ENCODE assay signal across 11 mouse cellular contexts in the genomic region with DNA sequence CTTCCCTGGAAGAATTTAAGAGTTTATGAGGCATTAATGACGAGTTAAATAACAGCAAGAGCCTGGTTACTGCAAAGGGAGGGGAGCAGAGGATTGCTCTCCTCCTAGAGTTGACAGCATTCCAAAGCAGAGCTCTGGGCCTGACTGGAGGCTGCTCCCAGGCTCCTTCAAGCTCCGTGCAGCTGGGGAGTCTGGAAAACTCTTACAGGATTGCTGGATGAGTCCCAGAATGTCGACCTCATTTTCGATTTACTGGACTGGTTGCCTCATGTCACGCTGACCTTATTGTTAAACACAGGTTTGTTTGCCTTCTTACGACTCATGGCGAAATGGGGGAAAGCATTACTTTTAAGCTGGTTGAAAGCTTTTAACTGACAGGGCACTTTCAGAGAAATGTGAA. TPM values are rescaled to one million over a fixed set of nuclear protein-coding genes. Genes with fewer than 3 reads are reported as not detected.
DNase-seq lines count a peak whose midpoint lies in the region; ATAC-seq and TF ChIP-seq lines count a peak whose summit lies in the region.
"Had no signal": no experiment of that assay in that cellular context is flagged by ENCODE, and none has a peak within 500 bp of the region (broad histone marks: within the 10 kb centered on the region; RNA-seq: fewer than 3 reads in every experiment).

No protein-coding gene starts in this region.

- no peaks in the 10 kb centered on the region for H3K27me3 ChIP-seq in heart, embryonic 12.5 days (replicated peaks)
- H3K27me3 ChIP-seq in lung, embryonic 16.5 days (ENCODE audit: control insufficient read depth, insufficient read depth, low read depth, low read length), result no peaks in the 10 kb centered on the region
- H3K27me3 ChIP-seq: embryonic facial prominence, embryonic 15.5 days had no signal

- no peaks in the 10 kb centered on the region for H3K4me1 ChIP-seq in heart, embryonic 12.5 days (replicated peaks)
- H3K4me1 ChIP-seq in lung, embryonic 16.5 days (replicated peaks; ENCODE audit: control insufficient read depth, insufficient read depth, low read length), result no peaks in the 10 kb centered on the region
- H3K4me1 ChIP-seq: embryonic facial prominence, embryonic 15.5 days had no signal

- H3K27ac ChIP-seq in heart, embryonic 12.5 days (ENCODE audit: poor library complexity, severe bottlenecking), result no peak overlapping the region
- peak overlapping the region; percentile 44 for H3K27ac ChIP-seq in gastrocnemius, adult 2 months
- no peak overlapping the region for H3K27ac ChIP-seq in lung, embryonic 16.5 days (ENCODE audit: low read length)
- H3K27ac ChIP-seq in left cerebral cortex, adult 2 months, result no peak overlapping the region
- H3K27ac ChIP-seq: embryonic facial prominence, embryonic 15.5 days; hindbrain, embryonic 14.5 days had no signal

- H3K36me3 ChIP-seq in heart, embryonic 12.5 days, result no peaks in the 10 kb centered on the region
- no peaks in the 10 kb centered on the region for H3K36me3 ChIP-seq in lung, embryonic 16.5 days (ENCODE audit: control insufficient read depth, insufficient read depth, low read length)
- H3K36me3 ChIP-seq: embryonic facial prominence, embryonic 15.5 days had no signal

- H3K4me3 ChIP-seq in heart, embryonic 12.5 days, result no peak overlapping the region
- peak overlapping the region; percentile 44; the same call in 1 of the 2 replicates for H3K4me3 ChIP-seq in gastrocnemius, adult 2 months
- no peak overlapping the region for H3K4me3 ChIP-seq in lung, embryonic 16.5 days (ENCODE audit: low read length)
- H3K4me3 ChIP-seq in left cerebral cortex, adult 2 months, result no peak overlapping the region
- H3K4me3 ChIP-seq: embryonic facial prominence, embryonic 15.5 days had no signal

- intact Hi-C loops in gastrocnemius, adult 2 months (cut with DNase I), result no loop called here
- intact Hi-C loops in left cerebral cortex, adult 2 months (cut with DNase I), result loop anchor here (10.0 kb wide), 1 partner anchor 405 kb away; no protein-coding TSS in a partner anchor

- no peaks in the 10 kb centered on the region for H3K9me3 ChIP-seq in heart, embryonic 12.5 days (replicated peaks)
- no peaks in the 10 kb centered on the region for H3K9me3 ChIP-seq in lung, embryonic 16.5 days (ENCODE audit: control insufficient read depth, low read length)
- H3K9me3 ChIP-seq: embryonic facial prominence, embryonic 15.5 days had no signal

- H3K9ac ChIP-seq in heart, embryonic 12.5 days, result no peak overlapping the region
- no peak overlapping the region for H3K9ac ChIP-seq in lung, embryonic 16.5 days (ENCODE audit: low read length)
- H3K9ac ChIP-seq: embryonic facial prominence, embryonic 15.5 days; hindbrain, embryonic 14.5 days had no signal

- H3K4me2 ChIP-seq in heart, embryonic 12.5 days, result no peak overlapping the region
- no peak overlapping the region for H3K4me2 ChIP-seq in lung, embryonic 16.5 days (ENCODE audit: low read depth, low read length)
- H3K4me2 ChIP-seq: embryonic facial prominence, embryonic 15.5 days; hindbrain, embryonic 14.5 days had no signal

- no peak for ATAC-seq in heart, embryonic 12.5 days (ENCODE audit: insufficient number of reproducible peaks, low FRiP score)
- ATAC-seq in lung, embryonic 16.5 days (ENCODE audit: low read depth), result peak; percentile 66; the same call in 1 of the 2 replicates

- DNase-seq in heart, adult 11 months, result peak; percentile 95
- DNase-seq in NIH3T3 (ENCODE audit: low read depth), result peak; percentile 45
- peak; percentile 58 for DNase-seq in gastrocnemius, adult 2 months
- no peak for DNase-seq in thymus, postnatal 25 days
- no peak for DNase-seq in left cerebral cortex, adult 9 months (ENCODE audit: low spot score in 2 of 2)
- DNase-seq in left cerebral cortex, adult 2 months (ENCODE audit: extremely low spot score in 1 of 2, low spot score in 2 of 2), result no peak
- DNase-seq: layer of hippocampus, adult 9-11 months had no signal

- TF ChIP-seq CTCF in gastrocnemius, adult 2 months (IDR thresholded peaks at IDR 0.05), result no peak
- TF ChIP-seq CTCF in left cerebral cortex, adult 2 months (IDR thresholded peaks at IDR 0.05), result no peak

- 62% methylated on average over 7 of the region's 7 CpGs for WGBS in heart, embryonic 12.5 days
- WGBS in lung, embryonic 16.5 days, result 33% methylated on average over 7 of the region's 7 CpGs

RNA-seq across cellular contexts. Expression of gene Gm16485, which starts 1.4 kb away (rescaled TPM):
- not detected in 2 replicates for polyA plus RNA-seq in heart, embryonic 12.5 days (2016; fragmentation: Nextera tagmentation; extraction: Ambion mirVana)
- total RNA-seq in gastrocnemius, adult 2 months (2021), result not detected
- polyA plus RNA-seq in lung, embryonic 16.5 days (2015; fragmentation: Nextera tagmentation; extraction: Ambion mirVana), result 0.04 and 0.05 TPM in 2 replicates
- total RNA-seq in left cerebral cortex, adult 2 months (2021), result 10 to 100 TPM; 13.2 to 13.8 TPM

Comparison
In these comparisons a context has a peak if more than half of its experiments do, and no peak if none do; other contexts are left out.
1. DNase-seq: peak in heart, adult 11 months (single experiment), NIH3T3 (single experiment) and gastrocnemius, adult 2 months (single experiment); none in thymus, postnatal 25 days (single experiment), left cerebral cortex, adult 9 months (0 of 2) and left cerebral cortex, adult 2 months (0 of 2).
2. RNA of gene Gm16485, which starts 1.4 kb away (total RNA-seq): 13.2 to 13.8 TPM in left cerebral cortex, adult 2 months; not detected in gastrocnemius, adult 2 months; every median in the first group is over 10 times any median in the second.